Mouse (Mus musculus): ENCODE measurements at regions not wholly inside any gene's neighbourhood (a gene's known extent, or its start where the extent isn't known, plus 50 kb on each side); places are given as distances from the start of the nearest gene placed in this dataset.

- DNase-seq = no peak
Observed at GRCm38 (mm10) chr11:45679293-45679673, 172.6 kb upstream of the Clint1 start.

DNA sequence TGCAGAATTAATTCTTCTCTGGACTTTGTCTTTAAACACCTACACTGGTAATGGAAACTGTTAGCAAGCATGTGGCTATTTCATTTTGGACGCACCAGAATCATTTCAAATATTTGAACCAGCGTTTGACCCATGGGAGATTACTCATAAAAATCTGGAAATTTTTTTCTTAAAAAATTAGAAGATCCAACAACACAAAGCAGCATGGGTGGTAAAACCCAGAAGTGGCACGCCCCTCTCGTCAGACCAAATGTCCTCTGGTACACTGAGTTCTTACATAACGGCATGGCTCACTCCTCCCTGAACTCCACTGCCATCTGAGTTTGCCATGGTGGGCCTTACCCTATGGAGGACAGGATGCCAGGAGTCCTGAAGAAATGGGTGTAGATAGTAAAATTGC, 166.3 kb upstream of the Clint1 start:
- no peak for DNase-seq

DNA sequence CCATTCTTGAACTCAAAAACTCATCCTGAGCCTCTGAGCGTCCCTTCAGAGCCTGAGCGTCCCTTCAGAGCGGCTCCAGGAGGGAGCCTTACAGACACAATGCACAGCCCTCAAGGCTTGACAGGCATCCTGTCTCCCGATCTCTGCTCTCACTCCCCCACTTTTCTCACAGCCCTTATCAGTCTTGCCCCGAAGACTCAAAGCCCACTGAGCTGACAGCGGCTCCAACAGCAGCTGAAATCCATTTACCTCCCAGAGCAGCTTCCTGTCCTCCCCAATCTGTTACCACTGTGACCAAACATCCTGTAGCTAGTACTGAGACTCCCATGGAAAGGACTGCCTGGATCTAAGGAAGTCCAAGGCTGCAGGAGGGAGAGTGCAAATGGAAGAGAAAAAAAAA, 158.6 kb upstream of the Clint1 start:
- no peak for DNase-seq

- DNase-seq = no peak
Observed at GRCm38 (mm10) chr11:45701506-45701905, 150.3 kb upstream of the Clint1 start.

- DNase-seq = no peak
Observed at GRCm38 (mm10) chr11:45702916-45703315, 148.9 kb upstream of the Clint1 start.

DNA sequence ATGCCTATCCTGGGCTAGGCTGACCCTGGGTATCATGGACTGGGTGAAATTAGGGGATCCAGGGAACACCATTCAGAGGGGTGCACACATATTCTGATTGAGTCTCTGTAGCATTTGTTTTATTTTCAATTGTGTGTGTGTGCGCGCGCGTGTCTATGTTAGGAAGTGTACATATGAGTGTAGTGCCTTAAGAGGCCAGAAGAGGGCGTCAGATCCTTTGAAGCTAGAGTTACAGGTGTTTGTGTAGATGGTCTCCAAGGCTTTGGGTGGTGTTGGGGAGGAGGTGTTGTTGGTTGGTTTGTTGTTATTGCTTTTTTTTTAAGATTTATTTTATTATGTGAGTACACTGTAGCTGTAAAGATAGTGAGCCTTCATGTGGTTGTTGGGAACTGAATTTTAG, 147.4 kb upstream of the Clint1 start:
- no peak for DNase-seq

GRCm38 (mm10) chr11:45718630-45719029, 133.2 kb upstream of the Clint1 start:
- DNase-seq = no peak

DNA sequence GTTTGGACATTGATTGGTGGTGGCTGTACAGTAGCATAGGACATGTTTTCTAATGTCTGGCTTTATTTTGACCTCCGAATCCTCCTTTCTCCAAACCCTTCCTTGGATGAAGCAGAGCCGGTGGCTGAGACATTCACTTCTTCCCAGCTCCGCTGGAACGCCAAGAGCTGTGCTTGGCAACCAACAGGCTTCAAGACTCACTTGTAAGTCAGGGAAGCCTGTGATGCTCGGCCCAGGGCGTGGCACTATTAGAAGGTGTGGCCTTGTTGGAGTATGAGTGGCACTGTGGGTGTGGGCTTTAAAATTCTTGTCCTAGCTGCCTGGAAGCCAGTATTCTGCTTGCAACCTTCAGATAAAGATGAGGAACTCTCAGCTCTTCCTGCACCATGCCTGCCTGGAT, 132.0 kb upstream of the Clint1 start:
- DNase-seq = no peak

DNA sequence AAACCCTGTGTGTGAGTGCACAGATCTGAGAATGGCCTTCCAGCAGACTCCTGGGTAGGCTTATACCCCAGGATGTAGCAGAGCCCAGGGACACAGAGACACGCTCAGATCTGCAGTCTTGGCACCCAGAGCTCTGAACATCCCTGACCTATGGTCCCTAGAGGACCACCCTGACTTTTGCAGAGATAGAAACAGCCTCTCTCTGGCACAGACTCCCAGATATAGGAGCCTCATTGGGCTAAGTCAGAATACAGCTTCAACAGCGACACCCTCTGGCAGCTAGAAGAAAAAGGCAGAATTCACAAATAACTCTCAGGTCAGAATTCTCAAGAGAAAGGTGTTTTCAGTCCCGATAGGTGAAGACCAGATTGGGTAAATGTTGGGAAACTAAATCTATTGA, 115.3 kb upstream of the Clint1 start:
- DNase-seq = no peak

GRCm38 (mm10) chr11:45738331-45738730, 113.5 kb upstream of the Clint1 start:
- no peak for DNase-seq

- DNase-seq = no peak
Observed at GRCm38 (mm10) chr11:45745941-45746340, 105.9 kb upstream of the Clint1 start.

DNA sequence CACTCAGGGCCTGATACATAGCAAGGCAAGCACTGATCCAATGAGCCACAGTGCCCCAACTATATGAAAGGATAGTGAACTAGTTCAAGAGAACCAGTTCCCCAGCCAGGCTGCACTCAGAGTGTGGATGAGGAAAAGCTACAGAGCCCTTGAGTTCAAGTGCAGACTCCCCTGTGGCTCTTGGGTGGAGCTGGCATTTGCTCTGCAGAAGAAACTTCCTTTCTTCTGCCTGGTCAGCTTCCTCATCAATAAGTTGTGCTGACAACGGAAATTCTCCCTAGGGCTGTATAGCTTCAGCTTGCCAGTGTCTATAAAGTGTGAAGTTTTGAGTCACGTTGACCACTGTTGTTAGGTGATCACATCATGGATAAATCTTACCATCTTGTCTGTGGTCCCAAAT, 101.6 kb upstream of the Clint1 start:
- DNase-seq = no peak

DNA sequence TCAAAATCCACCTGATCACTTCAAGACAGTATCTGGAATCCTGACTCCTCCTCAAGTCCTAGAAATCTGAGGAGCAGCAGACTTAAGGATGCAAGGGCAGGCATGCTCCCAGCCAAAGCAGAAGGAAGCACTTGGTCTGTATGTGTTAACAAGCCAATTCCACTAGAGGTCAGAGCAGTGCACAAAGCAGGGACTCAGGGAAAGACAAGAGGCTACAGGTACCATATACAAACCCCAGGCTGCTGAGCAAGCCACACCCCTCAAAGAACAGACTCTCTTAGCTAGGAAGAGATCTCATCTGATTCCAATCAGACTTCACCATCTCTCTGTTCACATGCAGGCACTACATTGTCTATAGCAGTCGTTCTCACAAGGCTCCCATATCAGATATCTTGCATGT, 99.6 kb upstream of the Clint1 start:
- DNase-seq = peak; percentile 4

- no peak for DNase-seq
Observed at GRCm38 (mm10) chr11:45752791-45753190, 99.1 kb upstream of the Clint1 start.

- DNase-seq = no peak
Observed at GRCm38 (mm10) chr11:45767081-45767480, 84.8 kb upstream of the Clint1 start.

- DNase-seq = no peak
Observed at GRCm38 (mm10) chr11:45782435-45782834, 69.4 kb upstream of the Clint1 start.

DNA sequence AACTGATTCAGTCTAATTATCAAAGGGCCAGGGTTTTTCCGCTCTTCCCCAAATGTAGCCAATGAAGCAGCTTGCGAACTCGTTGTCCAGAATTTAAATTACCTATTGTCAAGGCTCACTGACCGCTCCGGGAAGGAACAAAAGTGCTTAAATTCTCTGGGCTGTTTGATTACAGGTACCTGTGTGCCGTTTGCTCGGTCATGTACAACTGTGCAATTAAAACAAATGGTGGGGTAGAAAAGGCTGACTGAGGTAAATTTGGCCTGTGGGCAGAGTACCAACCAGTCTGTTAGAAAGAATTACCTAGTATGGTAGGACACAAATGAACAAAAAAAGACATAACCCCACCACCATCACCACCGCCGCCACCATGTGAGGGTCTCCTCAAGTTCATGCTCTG, 66.0 kb upstream of the Clint1 start:
- DNase-seq = no peak

DNA sequence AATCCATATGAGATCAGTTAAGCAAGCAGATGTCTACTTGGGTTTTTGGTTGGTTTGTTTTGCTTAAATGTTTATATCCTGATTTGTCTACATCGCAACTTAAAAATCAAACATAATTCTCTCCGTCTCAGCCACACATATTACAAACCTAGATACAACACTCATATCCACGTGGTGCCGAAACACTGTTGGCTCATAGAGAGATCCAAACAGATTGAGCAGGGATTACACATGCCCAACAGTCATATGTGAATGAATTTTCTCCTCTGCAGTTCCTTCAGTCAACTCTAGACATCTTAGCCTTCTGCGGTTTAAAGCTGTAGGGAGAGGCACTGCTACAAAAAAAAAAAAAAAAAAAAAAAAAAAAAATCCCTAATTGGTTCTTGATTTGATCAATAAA, 64.4 kb upstream of the Clint1 start:
- DNase-seq = no peak

- DNase-seq = no peak
Observed at GRCm38 (mm10) chr11:45789886-45790285, 62.0 kb upstream of the Clint1 start.

- DNase-seq = no peak
Observed at GRCm38 (mm10) chr11:45790504-45790903, 61.3 kb upstream of the Clint1 start.

GRCm38 (mm10) chr11:45791696-45792095, 60.2 kb upstream of the Clint1 start:
- DNase-seq = no peak

DNA sequence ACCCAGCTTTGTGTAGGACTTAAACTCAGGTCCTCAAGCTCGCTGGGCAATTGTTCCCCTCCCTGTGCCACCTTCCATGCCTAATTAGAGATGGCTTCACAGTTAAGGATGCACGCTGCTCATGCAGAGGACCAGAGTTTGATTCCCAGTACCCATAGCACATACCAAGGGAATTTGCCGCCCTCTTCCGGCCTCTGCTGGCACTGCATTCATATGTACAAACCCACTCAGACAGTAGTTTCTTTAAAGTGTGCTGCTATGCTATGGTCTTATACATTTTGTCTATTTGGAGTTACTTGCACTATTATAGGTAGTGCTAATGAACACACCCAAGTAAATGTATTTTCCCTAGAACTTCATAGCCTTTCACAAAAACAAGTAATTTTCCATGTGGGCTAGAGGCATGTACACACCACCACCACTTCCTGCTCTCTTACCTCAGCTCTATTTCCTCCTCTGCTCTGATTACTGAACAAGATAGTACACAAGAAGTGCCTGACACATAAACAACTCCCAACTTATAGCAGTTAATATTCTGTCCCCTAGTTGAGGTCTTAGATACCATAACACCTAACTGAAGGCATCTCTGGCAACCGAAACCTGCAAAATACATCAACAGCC, 57.4 kb upstream of the Clint1 start:
- no peak for DNase-seq

DNA sequence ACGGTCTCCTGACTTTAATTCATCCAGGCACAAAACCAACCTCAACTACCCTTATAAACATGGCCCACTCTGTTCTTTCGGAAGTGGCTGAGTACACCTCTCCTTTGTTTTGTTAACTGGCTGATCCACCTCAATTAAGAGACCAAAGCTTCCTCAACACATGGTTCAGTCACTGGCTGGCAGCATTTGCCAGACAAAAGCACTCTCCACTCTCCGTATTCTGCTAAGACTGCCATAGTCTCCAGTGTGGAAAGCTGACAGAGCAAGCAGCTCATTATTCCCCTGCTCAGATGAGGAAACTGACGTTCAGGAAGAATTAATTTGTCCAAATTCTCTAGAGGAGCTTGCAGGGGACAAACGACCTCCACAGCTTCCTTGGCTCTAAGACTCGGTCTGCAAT, 56.5 kb upstream of the Clint1 start:
- DNase-seq = no peak

- DNase-seq = no peak
Observed at GRCm38 (mm10) chr11:45795731-45796130, 56.1 kb upstream of the Clint1 start.

- no peak for DNase-seq
Observed at GRCm38 (mm10) chr11:45799732-45800386, 52.0 kb upstream of the Clint1 start.

Measured in cerebellum, adult 9-11 months (tissue).